Mouse (Mus musculus) CH12.LX (cell line): Measurements from ENCODE around the gene Pttg1ip. TPM values are rescaled to one million over a fixed set of nuclear protein-coding genes. Genes with fewer than 3 reads are reported as not detected.

Experiments used
- DNase-seq: peaks from one replicate; pipeline ENCODE4 v3.0.0-alpha.2; 2013; ENCODE audit errors: extremely low read depth
- H3K27ac ChIP-seq: 2 replicates; pipeline ENCODE4 v1.5.1; 2012; ENCODE audit warnings: low read depth, mild to moderate bottlenecking, control low read depth, moderate library complexity; ENCODE audit not compliant: insufficient read depth
- H3K27me3 ChIP-seq: replicated peaks from 2 replicates; pipeline ENCODE3; 2012; ENCODE audit warnings: inconsistent platforms
- H3K36me3 ChIP-seq, 2 experiments: replicated peaks in 1 of 2; 2 replicates each; pipeline versions ENCODE3 to v1.6.1; 2012; ENCODE audit warnings: inconsistent platforms in 1 of 2, low read length in 1 of 2, mild to moderate bottlenecking in 1 of 2, mixed read lengths in 1 of 2, moderate library complexity in 1 of 2; ENCODE audit not compliant: control insufficient read depth in 1 of 2, insufficient read depth in 1 of 2
- H3K4me1 ChIP-seq, 2 experiments: 2 replicates each; pipeline ENCODE4 v1.6.1; 2012; ENCODE audit warnings: inconsistent platforms in 1 of 2, moderate library complexity in 1 of 2; ENCODE audit not compliant: insufficient read depth in 2 of 2, control insufficient read depth in 1 of 2
- H3K4me2 ChIP-seq: 2 replicates; pipeline ENCODE4 v1.6.1; 2012; ENCODE audit warnings: low read depth, mild to moderate bottlenecking, control low read depth; ENCODE audit not compliant: poor library complexity, insufficient read depth, severe bottlenecking
- H3K4me3 ChIP-seq, 3 experiments: fragments of 150-350 bp in 1 of 3; sonication (generic) in 1 of 3; replicated peaks in 1 of 3; 2 replicates each; pipeline versions ENCODE3 to v1.5.1; 2011 to 2012; ENCODE audit warnings: low read depth in 2 of 3, low read length in 2 of 3, mild to moderate bottlenecking in 2 of 3, moderate library complexity in 2 of 3, control low read depth in 1 of 3, improper control_type of control experiment in 1 of 3, inconsistent platforms in 1 of 3, mixed read lengths in 1 of 3; ENCODE audit not compliant: poor library complexity in 1 of 3
- H3K79me2 ChIP-seq: replicated peaks from 2 replicates; pipeline ENCODE4 v1.6.1; 2012; ENCODE audit warnings: mild to moderate bottlenecking, moderate library complexity; ENCODE audit not compliant: control insufficient read depth, poor library complexity, insufficient read depth, severe bottlenecking; ENCODE audit errors: extremely low read depth
- H3K9ac ChIP-seq: 2 replicates; pipeline ENCODE4 v1.6.1; 2012; ENCODE audit warnings: low read depth, mild to moderate bottlenecking, control low read depth, moderate library complexity; ENCODE audit not compliant: insufficient read depth
- H3K9me3 ChIP-seq: replicated peaks from 2 replicates; pipeline ENCODE3; 2012; ENCODE audit warnings: low read length, inconsistent platforms, mixed read lengths
- BHLHE40 ChIP-seq: IDR thresholded peaks from 2 replicates; pipeline ENCODE4 v1.6.1; 2011; ENCODE audit warnings: mild to moderate bottlenecking, low read depth, low read length, improper control_type of control experiment
- CHD2 ChIP-seq: IDR thresholded peaks from 2 replicates; pipeline ENCODE4 v1.6.1; 2011; ENCODE audit warnings: low read length, improper control_type of control experiment
- E2F4 ChIP-seq: IDR thresholded peaks from 2 replicates; pipeline ENCODE4 v1.6.1; 2011; ENCODE audit warnings: low read depth, low read length, improper control_type of control experiment; ENCODE audit not compliant: insufficient replicate concordance
- ELF1 ChIP-seq: IDR thresholded peaks from 2 replicates; pipeline ENCODE4 v1.6.1; 2014; ENCODE audit warnings: low read depth, mild to moderate bottlenecking, inconsistent platforms, low read length, improper control_type of control experiment
- EP300 ChIP-seq: IDR thresholded peaks from 2 replicates; pipeline ENCODE4 v1.6.1; 2011; ENCODE audit warnings: low read length, improper control_type of control experiment
- ETS1 ChIP-seq: conservative IDR thresholded peaks from 2 replicates; pipeline ENCODE4 v1.6.1; 2012; ENCODE audit warnings: low read depth, mild to moderate bottlenecking, inconsistent platforms, low read length, improper control_type of control experiment, moderate library complexity
- GABPA ChIP-seq: IDR thresholded peaks from 2 replicates; pipeline ENCODE4 v1.6.1; 2012; ENCODE audit warnings: low read depth, low read length, improper control_type of control experiment, inconsistent platforms; ENCODE audit not compliant: insufficient replicate concordance
- HCFC1 ChIP-seq: IDR thresholded peaks from 2 replicates; pipeline ENCODE4 v1.6.1; 2012; ENCODE audit warnings: low read depth, mild to moderate bottlenecking, inconsistent platforms, low read length, improper control_type of control experiment
- IRF4 ChIP-seq: IDR thresholded peaks from 2 replicates; pipeline ENCODE4 v1.6.1; 2014; ENCODE audit warnings: low read depth, mild to moderate bottlenecking, inconsistent platforms, low read length, improper control_type of control experiment
- KAT2A ChIP-seq: IDR thresholded peaks from 2 replicates; pipeline ENCODE4 v1.6.1; 2012; ENCODE audit warnings: low read length, improper control_type of control experiment, inconsistent platforms; ENCODE audit not compliant: insufficient replicate concordance
- MAFK ChIP-seq: IDR thresholded peaks from 2 replicates; pipeline ENCODE4 v1.6.1; 2011; ENCODE audit warnings: low read length, improper control_type of control experiment; ENCODE audit not compliant: insufficient replicate concordance
- MAX ChIP-seq: IDR thresholded peaks from 2 replicates; pipeline ENCODE4 v1.6.1; 2011; ENCODE audit warnings: low read length, improper control_type of control experiment
- MAZ ChIP-seq: IDR thresholded peaks from 2 replicates; pipeline ENCODE4 v1.6.1; 2012; ENCODE audit warnings: low read depth, mild to moderate bottlenecking, inconsistent platforms, low read length, improper control_type of control experiment, moderate library complexity
- MEF2A ChIP-seq: IDR thresholded peaks from 2 replicates; pipeline ENCODE4 v1.6.1; 2014; ENCODE audit warnings: low read depth, mild to moderate bottlenecking, inconsistent platforms, low read length, improper control_type of control experiment, borderline replicate concordance
- MXI1 ChIP-seq: IDR thresholded peaks from 2 replicates; pipeline ENCODE4 v1.6.1; 2011; ENCODE audit warnings: mild to moderate bottlenecking, low read depth, low read length, improper control_type of control experiment
- MYC ChIP-seq: IDR thresholded peaks from 2 replicates; pipeline ENCODE4 v1.6.1; 2011; ENCODE audit warnings: low read depth, mild to moderate bottlenecking, improper control_type of control experiment, low read length
- NELFE ChIP-seq: IDR thresholded peaks from 2 replicates; pipeline ENCODE4 v1.6.1; 2011; ENCODE audit warnings: low read depth, low read length, improper control_type of control experiment
- NRF1 ChIP-seq: IDR thresholded peaks from 2 replicates; pipeline ENCODE4 v1.6.1; 2014; ENCODE audit warnings: low read depth, mild to moderate bottlenecking, inconsistent platforms, low read length, improper control_type of control experiment, moderate library complexity
- PAX5 ChIP-seq: IDR thresholded peaks from 2 replicates; pipeline ENCODE4 v1.6.1; 2012; ENCODE audit warnings: low read length, inconsistent platforms, mixed read lengths
- POLR2A ChIP-seq: IDR thresholded peaks from 2 replicates; pipeline ENCODE4 v1.6.1; 2011; ENCODE audit warnings: low read depth, mild to moderate bottlenecking, improper control_type of control experiment, low read length
- POLR2AphosphoS2 ChIP-seq: IDR thresholded peaks from 2 replicates; pipeline ENCODE4 v1.6.1; 2011; ENCODE audit warnings: low read depth, low read length, improper control_type of control experiment
- RCOR1 ChIP-seq: conservative IDR thresholded peaks from 2 replicates; pipeline ENCODE4 v1.6.1; 2012; ENCODE audit warnings: low read depth, mild to moderate bottlenecking, inconsistent platforms, low read length, improper control_type of control experiment
- SIN3A ChIP-seq: IDR thresholded peaks from 2 replicates; pipeline ENCODE4 v1.6.1; 2012; ENCODE audit warnings: low read length, improper control_type of control experiment, inconsistent platforms
- SMC3 ChIP-seq: IDR thresholded peaks from 2 replicates; pipeline ENCODE4 v1.6.1; 2011; ENCODE audit warnings: low read depth, low read length, improper control_type of control experiment
- TBP ChIP-seq: conservative IDR thresholded peaks from 2 replicates; pipeline ENCODE4 v1.6.1; 2011; ENCODE audit warnings: low read depth, low read length, improper control_type of control experiment
- TCF12 ChIP-seq: IDR thresholded peaks from 2 replicates; pipeline ENCODE4 v1.6.1; 2014; ENCODE audit warnings: low read depth, mild to moderate bottlenecking, inconsistent platforms, low read length, improper control_type of control experiment
- UBTF ChIP-seq: IDR thresholded peaks from 2 replicates; pipeline ENCODE4 v1.6.1; 2012; ENCODE audit warnings: low read depth, mild to moderate bottlenecking, inconsistent platforms, low read length, improper control_type of control experiment, moderate library complexity
- ZC3H11A ChIP-seq: IDR thresholded peaks from 2 replicates; pipeline ENCODE4 v1.6.1; 2012; ENCODE audit warnings: low read depth, mild to moderate bottlenecking, inconsistent platforms, low read length, improper control_type of control experiment
- ZMIZ1 ChIP-seq: IDR thresholded peaks from 2 replicates; pipeline ENCODE4 v1.6.1; 2012; ENCODE audit warnings: low read depth, mild to moderate bottlenecking, inconsistent platforms, low read length, improper control_type of control experiment
- dilution Hi-C: fragments of 300-500 bp; cut with MboI; formaldehyde crosslinking; loops from 2 replicates; pipeline ENCODE4 v1.14.3; 2020; ENCODE audit warnings: low sequenced_read_pairs; ENCODE audit not compliant: extremely low pct_unique_long_range_greater_than_20kb, extremely low pct_ligation_motif_present
- in situ Hi-C: fragments of 300-500 bp; cut with MboI; formaldehyde crosslinking; loops from 3 replicates; pipeline ENCODE4 v1.14.3; 2019; ENCODE audit warnings: low sequenced_read_pairs, low pct_ligation_motif_present, low pct_unique_long_range_greater_than_20kb, mixed read lengths
- polyA plus RNA-seq: library from polyadenylated mRNA; unstranded; fragments of >175 nt; gene quantifications from 2 replicates; pipeline ENCODE4 v1.2.1, GENCODE M21; 2012; ENCODE audit warnings: low read depth; ENCODE audit not compliant: insufficient read length
- total RNA-seq, 2 experiments: library from RNA; depleted of rRNA; stranded (reverse); fragments of 300-350 nt in 1 of 2; fragments of >200 nt in 1 of 2; gene quantifications; 2 replicates each; pipeline ENCODE4 v1.2.3; 2012 to 2014

Pttg1ip gene
- total and polyA plus RNA-seq, 3 experiments = 18.9 to 25.3 (median 20.7) TPM

- no peak for DNase-seq
- no peaks in the 10 kb centered on the region for H3K9me3 ChIP-seq
- H3K4me3 ChIP-seq = peak overlapping the region; percentile 52 to 99 (median 97)
- peak overlapping the region; percentile 85 for H3K4me2 ChIP-seq
- peak overlapping the region; percentile 80 for H3K9ac ChIP-seq
- peaks cover 12 to 37% of the 10 kb centered on the region in 2 experiments for H3K4me1 ChIP-seq
- peak overlapping the region; percentile 69 for H3K27ac ChIP-seq
- H3K36me3 ChIP-seq = peaks cover 19 to 54% of the 10 kb centered on the region in 2 experiments
- H3K79me2 ChIP-seq = peaks cover 42% of the 10 kb centered on the region
- no peak for TF ChIP-seq MAZ
- no peak for TF ChIP-seq SIN3A
- no peak for TF ChIP-seq NRF1
- no peak for TF ChIP-seq EP300
- in situ Hi-C loops = loop anchor here (10.0 kb wide), 1 partner anchor 107 kb away; the partner anchor contains the start of gene Fam207a
- H3K27me3 ChIP-seq = no peaks in the 10 kb centered on the region
- dilution Hi-C loops = no loop called here
Observed at GRCm38 (mm10) chr10:77621546-77621945, 40.0 kb downstream of the Pttg1ip start.

DNA sequence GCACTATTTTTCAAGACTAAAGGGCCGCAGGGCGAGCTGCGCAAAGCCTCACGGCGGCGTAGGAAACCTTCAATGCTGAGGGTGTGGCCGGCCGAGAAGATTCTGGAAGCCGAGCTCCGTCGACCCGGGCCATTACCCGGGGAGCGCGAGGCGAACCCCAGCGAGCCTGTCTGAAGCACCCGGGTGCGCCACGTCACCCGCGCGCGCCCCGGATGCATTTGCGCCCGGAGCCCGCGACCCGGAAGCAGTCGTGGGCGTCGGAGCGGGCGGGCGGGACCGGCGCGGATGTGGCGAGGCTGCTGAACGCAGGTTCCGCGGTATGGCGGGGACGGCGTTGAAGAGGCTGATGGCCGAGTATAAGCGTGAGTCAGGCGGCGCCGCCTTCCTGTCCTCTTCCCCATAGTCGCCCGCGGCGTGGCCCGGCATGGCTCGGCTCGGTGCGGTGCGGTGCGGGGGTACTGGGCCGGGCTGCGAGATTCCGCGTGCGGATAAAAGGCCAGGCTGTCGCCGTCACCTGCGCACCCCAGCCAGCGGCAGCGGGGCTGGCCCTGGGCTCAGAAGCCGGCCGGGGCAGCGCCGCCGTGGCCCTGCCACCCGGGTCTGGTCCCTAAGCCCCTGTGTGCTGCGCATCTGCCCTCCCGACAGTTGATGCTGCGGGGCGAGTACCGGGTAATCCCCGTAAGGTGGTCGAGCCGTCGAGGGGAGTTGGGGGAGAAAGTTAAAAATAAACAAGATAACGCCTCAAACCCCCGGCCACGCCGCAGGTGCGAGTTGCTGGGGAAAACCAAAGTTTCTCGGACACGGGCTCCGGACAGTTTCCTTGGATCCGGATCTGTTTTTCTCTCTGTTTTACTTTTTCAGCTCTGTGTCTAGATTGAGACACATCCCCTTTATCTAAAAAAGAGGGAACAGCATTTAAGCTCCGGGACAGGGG, 40.8 kb downstream of the Pttg1ip start, which contains the start of gene Ube2g2:
Ube2g2 (plus strand) TSS at position 221 of the 934 bp plus-strand sequence.
- H3K27ac ChIP-seq = peak within 1 kb of the TSS; percentile 69
- TF ChIP-seq ZC3H11A = no peak
- TF ChIP-seq RCOR1 = 0 out of 2 replicates have a peak, but pooled peaks have one; percentile 24
- peak; percentile 94 for TF ChIP-seq UBTF
- TF ChIP-seq MYC = no peak
- TF ChIP-seq GABPA = peak; percentile 17; the same call in 1 of the 2 replicates
- TF ChIP-seq MAFK = no peak
- TF ChIP-seq BHLHE40 = peak; percentile 18; the same call in 1 of the 2 replicates
- no peak for TF ChIP-seq E2F4
- peak; percentile 95 for TF ChIP-seq HCFC1
- peak; percentile 63 for TF ChIP-seq NRF1
- peak; percentile 91; the same call in 1 of the 2 replicates for TF ChIP-seq KAT2A
- TF ChIP-seq EP300 = no peak
- peak; percentile 77 for TF ChIP-seq POLR2AphosphoS2
- TF ChIP-seq PAX5 = no peak
- TF ChIP-seq NELFE = peak; percentile 82
- TF ChIP-seq MAX = peak; percentile 74; the same call in 1 of the 2 replicates
- peak; percentile 44; the same call in 1 of the 2 replicates for TF ChIP-seq IRF4
- peak; percentile 83 for TF ChIP-seq MXI1
- TF ChIP-seq MEF2A = peak; percentile 70
- peak; percentile 65; the same call in 1 of the 2 replicates for TF ChIP-seq ZMIZ1
- TF ChIP-seq SIN3A = peak; percentile 87
- peak; percentile 86 for TF ChIP-seq TCF12
- TF ChIP-seq ETS1 = no peak
- peak; percentile 94 for TF ChIP-seq CHD2
- TF ChIP-seq ELF1 = peak; percentile 87
- TF ChIP-seq SMC3 = no peak
- TF ChIP-seq TBP = 0 out of 2 replicates have a peak, but pooled peaks have one; percentile 10
- peak; percentile 77 for TF ChIP-seq POLR2A
- peak within 1 kb of the TSS; percentile 94 for H3K4me2 ChIP-seq
- H3K9ac ChIP-seq = peak within 1 kb of the TSS; percentile 98
- H3K27me3 ChIP-seq = no peaks in the 10 kb centered on the region
- no peaks in the 10 kb centered on the region for H3K9me3 ChIP-seq
- H3K79me2 ChIP-seq = peaks cover 47% of the 10 kb centered on the region
- dilution Hi-C loops = no loop called here
- in situ Hi-C loops = loop anchor here (10.0 kb wide), 1 partner anchor 108 kb away; the partner anchor contains the start of gene Fam207a
- DNase-seq = peak; percentile 87
- H3K4me3 ChIP-seq = peak within 1 kb of the TSS; percentile 75 to 99 (median 97)
- H3K36me3 ChIP-seq = peaks cover 16 to 53% of the 10 kb centered on the region in 2 experiments
- H3K4me1 ChIP-seq = peaks cover 12 to 41% of the 10 kb centered on the region in 2 experiments
